Mouse (Mus musculus) stomach, embryonic 14.5 days (tissue): ENCODE results near the gene Vps13c. TPM values are rescaled to one million over a fixed set of nuclear protein-coding genes. Genes with fewer than 3 reads are reported as not detected.

Experiments used
- ATAC-seq: fragments of 200-750 bp; cut with Nextera tagmentation; 2 replicates; pipeline ENCODE4 v1.8.0; 2017; ENCODE audit warnings: low read depth, moderate TSS enrichment; ENCODE audit not compliant: insufficient number of reproducible peaks, insufficient read depth, low FRiP score
- H3K27ac ChIP-seq: fragments of 300-500 bp; sonication (generic); 2 replicates; pipeline ENCODE4 v1.5.1; 2014; ENCODE audit warnings: mild to moderate bottlenecking, low read length, moderate library complexity, mixed read lengths
- H3K27me3 ChIP-seq: fragments of 300-500 bp; sonication (generic); 2 replicates; pipeline ENCODE4 v1.6.1; 2014; ENCODE audit warnings: low read length, control low read depth, mixed read lengths; ENCODE audit not compliant: control insufficient read depth, insufficient read depth
- H3K36me3 ChIP-seq: fragments of 300-500 bp; sonication (generic); 2 replicates; pipeline ENCODE4 v1.6.1; 2014; ENCODE audit warnings: mild to moderate bottlenecking, control low read depth, low read length, moderate library complexity, mixed read lengths; ENCODE audit not compliant: control insufficient read depth, insufficient read depth
- H3K4me1 ChIP-seq: fragments of 300-500 bp; sonication (generic); 2 replicates; pipeline ENCODE4 v1.6.1; 2014; ENCODE audit warnings: low read length, control low read depth, mixed read lengths; ENCODE audit not compliant: control insufficient read depth, insufficient read depth
- H3K4me2 ChIP-seq: fragments of 300-500 bp; sonication (generic); replicated peaks from 2 replicates; pipeline ENCODE4 v1.6.1; 2014; ENCODE audit warnings: low read depth, low read length, control low read depth
- H3K4me3 ChIP-seq: fragments of 300-500 bp; sonication (generic); 2 replicates; pipeline ENCODE4 v1.5.1; 2014; ENCODE audit warnings: low read depth, low read length, control low read depth
- H3K9ac ChIP-seq: fragments of 300-500 bp; sonication (generic); replicated peaks from 2 replicates; pipeline ENCODE4 v1.6.1; 2014; ENCODE audit warnings: low read depth, mild to moderate bottlenecking, control low read depth, low read length, moderate library complexity, mixed read lengths
- H3K9me3 ChIP-seq: fragments of 300-500 bp; sonication (generic); 2 replicates; pipeline ENCODE4 v1.6.1; 2016; ENCODE audit warnings: low read depth, low read length, control low read depth; ENCODE audit not compliant: control insufficient read depth
- WGBS: fragments of 180-500 bp; shearing (Covaris S2); extraction: QIAGEN DNeasy Blood & Tissue Kit; methylation state at CpG from one replicate; pipeline ENCODE4 v1.1.7; 2014; 5-methylcytosine and 5-hydroxymethylcytosine counted together
- polyA plus RNA-seq: library from polyadenylated mRNA; unstranded; fragments of >200 nt; fragmentation: Nextera tagmentation; extraction: Ambion mirVana; gene quantifications from 2 replicates; pipeline ENCODE4 v1.2.1, GENCODE M21; 2014

Vps13c gene
- polyA plus RNA-seq, 1 experiment from 2014 or later: 12.5 TPM

- no peak for ATAC-seq
- no peaks in the 10 kb centered on the region for H3K9me3 ChIP-seq
- H3K4me1 ChIP-seq: no peaks in the 10 kb centered on the region
- H3K9ac ChIP-seq: no peak overlapping the region
- no peaks in the 10 kb centered on the region for H3K27me3 ChIP-seq
- no peak overlapping the region for H3K27ac ChIP-seq
- WGBS: 58% methylated on average over 4 of the region's 4 CpGs
- no peaks in the 10 kb centered on the region for H3K36me3 ChIP-seq
- H3K4me2 ChIP-seq: no peak overlapping the region
- no peak overlapping the region for H3K4me3 ChIP-seq
Observed at GRCm38 (mm10) chr9:68028631-68029030, 188.4 kb downstream of the Vps13c start.

GRCm38 (mm10) chr9:68033771-68034170 lies 193.6 kb downstream of the Vps13c start:
- Histone ChIP-seq H3K9ac (no peak overlapping the region), H3K27me3 (no peaks in the 10 kb centered on the region), H3K27ac (no peak overlapping the region), H3K4me2 (no peak overlapping the region), H3K9me3 (no peaks in the 10 kb centered on the region), H3K4me1 (no peaks in the 10 kb centered on the region), H3K36me3 (no peaks in the 10 kb centered on the region), H3K4me3 (no peak overlapping the region)
- 64% methylated on average over 5 of the region's 5 CpGs for WGBS
- no peak for ATAC-seq

Other genes starting within 250 kb of the Vps13c start
- gene C2cd4b, start 81.0 kb upstream of the Vps13c start, polyA plus RNA-seq: 0.42 and 0.48 TPM in 2 replicates
- 1.4 and 1.9 TPM in 2 replicates for gene C2cd4a, start 8.1 kb upstream of the Vps13c start, polyA plus RNA-seq